Mouse (Mus musculus): Measurements from ENCODE around the gene Ifit3b. TPM values are rescaled to one million over a fixed set of nuclear protein-coding genes. Genes with fewer than 3 reads are reported as not detected.
"Not testable (repeated sequence)": the region's sequence is repeated elsewhere in the genome, so short reads cannot be mapped to it uniquely, and the experiment has no call there.

Ifit3b gene
- 1 to 10 TPM; 4.1 to 6.7 (median 6.2) TPM for polyA plus RNA-seq (2017; shearing (Covaris generic))

GRCm38 (mm10) chr19:34607237-34608051, at the start of gene Ifit3b:
Gene Ifit3b, plus strand, starts transcription at chr19:34607970.
- ATAC-seq, result peak; percentile 78

GRCm38 (mm10) chr19:34562556-34562955, 45.2 kb upstream of the Ifit3b start:
- peak; percentile 54 for ATAC-seq

- ATAC-seq, result no peak
Observed at GRCm38 (mm10) chr19:34566178-34566784, 41.5 kb upstream of the Ifit3b start.

GRCm38 (mm10) chr19:34568988-34569895, 38.5 kb upstream of the Ifit3b start:
- ATAC-seq, result no peak

GRCm38 (mm10) chr19:34569896-34570476, 37.8 kb upstream of the Ifit3b start:
- no peak for ATAC-seq

GRCm38 (mm10) chr19:34571080-34571479, 36.7 kb upstream of the Ifit3b start:
- ATAC-seq, result no peak

- no peak for ATAC-seq
Observed at GRCm38 (mm10) chr19:34573650-34574049, 34.1 kb upstream of the Ifit3b start.

- ATAC-seq, result no peak
Observed at GRCm38 (mm10) chr19:34577121-34577520, 30.6 kb upstream of the Ifit3b start.

- peak; percentile 57 for ATAC-seq
Observed at GRCm38 (mm10) chr19:34582696-34583095, 25.1 kb upstream of the Ifit3b start.

- ATAC-seq, result peak; percentile 75
Observed at GRCm38 (mm10) chr19:34583126-34583766, 24.5 kb upstream of the Ifit3b start, which contains the start of gene Ifit3. Gene Ifit3, plus strand, starts transcription at chr19:34583531.

- not testable (repeated sequence) for ATAC-seq
Observed at GRCm38 (mm10) chr19:34585740-34586458, 21.9 kb upstream of the Ifit3b start.

GRCm38 (mm10) chr19:34587898-34588692, 19.7 kb upstream of the Ifit3b start:
- peak; percentile 72 for ATAC-seq

- ATAC-seq, result no peak
Observed at GRCm38 (mm10) chr19:34588959-34589358, 18.8 kb upstream of the Ifit3b start.

- no peak for ATAC-seq
Observed at GRCm38 (mm10) chr19:34593456-34593855, 14.3 kb upstream of the Ifit3b start.

- not testable (repeated sequence) for ATAC-seq
Observed at GRCm38 (mm10) chr19:34594523-34594922, 13.2 kb upstream of the Ifit3b start.

GRCm38 (mm10) chr19:34596811-34597210, 11.0 kb upstream of the Ifit3b start:
- no peak for ATAC-seq

- no peak for ATAC-seq
Observed at GRCm38 (mm10) chr19:34598341-34598740, 9.4 kb upstream of the Ifit3b start.

GRCm38 (mm10) chr19:34599250-34599649, 8.5 kb upstream of the Ifit3b start:
- ATAC-seq, result peak; percentile 79

- ATAC-seq, result peak; percentile 78
Observed at GRCm38 (mm10) chr19:34601888-34602287, 5.9 kb upstream of the Ifit3b start, which contains the start of gene Ifit1bl1. Gene Ifit1bl1, minus strand, starts transcription at chr19:34601956.

GRCm38 (mm10) chr19:34605472-34605871, 2.3 kb upstream of the Ifit3b start:
- peak; percentile 16 for ATAC-seq

All from inflammation-experienced regulatory T-cells, adult 6 months (primary cell).